8 mouse cellular contexts compared by ENCODE assay signal in the genomic region with DNA sequence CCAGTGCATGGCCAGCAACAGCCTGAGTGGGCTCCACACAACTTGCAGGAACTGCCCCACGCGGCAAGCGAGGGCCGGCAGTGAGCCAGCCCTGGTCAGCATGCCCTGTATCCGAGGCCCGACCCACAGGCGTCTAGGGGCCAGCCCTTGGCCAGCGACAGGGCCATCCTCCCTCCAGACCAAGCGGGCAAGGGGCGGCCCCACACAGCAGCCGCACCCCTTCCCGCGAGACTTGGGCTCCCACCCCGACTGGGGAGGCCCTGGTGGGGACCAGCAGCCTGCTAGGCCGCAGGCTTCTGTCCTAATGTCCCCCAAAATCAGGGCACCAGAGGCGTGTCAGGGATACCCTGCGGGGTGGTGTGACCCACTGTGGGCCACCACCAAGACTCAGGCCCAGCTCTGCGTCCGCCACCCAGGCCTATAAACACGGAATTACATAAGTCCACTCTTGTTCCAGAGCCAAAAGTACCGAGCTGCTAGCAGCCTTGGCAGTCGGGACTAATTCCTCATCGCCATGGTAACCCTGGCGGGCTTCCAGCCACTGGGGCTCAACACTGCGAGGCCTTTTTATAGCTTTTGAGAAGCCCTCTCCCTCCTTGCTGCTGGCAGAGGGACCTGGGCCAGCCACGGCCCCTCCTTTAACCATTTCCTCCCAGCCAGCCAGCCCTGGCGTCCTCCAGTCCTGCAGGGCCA. TPM values are rescaled to one million over a fixed set of nuclear protein-coding genes. Genes with fewer than 3 reads are reported as not detected.
DNase-seq lines count a peak whose midpoint lies in the region; ATAC-seq and TF ChIP-seq lines count a peak whose summit lies in the region.

No protein-coding gene starts in this region.

- peak overlapping the region; percentile 83 for H3K9ac ChIP-seq in heart, embryonic 13.5 days
- peak overlapping the region; percentile 77 for H3K9ac ChIP-seq in liver, adult 2 months (ENCODE audit: low read depth, low read length)

- peak overlapping the region; percentile 50 for H3K4me3 ChIP-seq in heart, embryonic 13.5 days
- peak overlapping the region; percentile 55 for H3K4me3 ChIP-seq in liver, adult 2 months (ENCODE audit: insufficient read depth, low read depth, low read length)

- peak; percentile 48 to 49 for DNase-seq in thymus, adult 18-20 months
- DNase-seq in thymus, postnatal 0 days (ENCODE audit: low spot score) = no peak
- DNase-seq in fibroblast of lung, adult 2 months (ENCODE audit: low read depth) = peak; percentile 99
- peak; percentile 100 for DNase-seq in kidney, postnatal 10 days
- DNase-seq in liver, adult 2 months (ENCODE audit: extremely low read depth, low read depth, low spot score) = peak; percentile 95
- DNase-seq in monocyte, adult 2 months (ENCODE audit: low read depth in 1 of 2, low spot score in 2 of 2) = peak; percentile 42 to 65
- DNase-seq in spleen, postnatal 4 days (ENCODE audit: low spot score in 2 of 2) = peak; percentile 70 to 80

- peaks cover 60% of the 10 kb centered on the region for H3K79me2 ChIP-seq in liver, adult 2 months (ENCODE audit: control insufficient read depth, insufficient read depth, low read length)

- H3K4me2 ChIP-seq in heart, embryonic 13.5 days = peak overlapping the region; percentile 81

- TF ChIP-seq CTCF in liver, adult 2 months (IDR thresholded peaks at IDR 0.05; ENCODE audit: low read depth, low read length) = no peak

- peak overlapping the region; percentile 100 for H3K27ac ChIP-seq in heart, embryonic 13.5 days (replicated peaks)
- H3K27ac ChIP-seq in liver, adult 2 months (replicated peaks; ENCODE audit: insufficient read depth, low read depth, low read length) = peak overlapping the region; percentile 98

- peak; percentile 67 for ATAC-seq in heart, embryonic 13.5 days (ENCODE audit: extremely low read depth, insufficient number of reproducible peaks, low FRiP score, low TSS enrichment)

- H3K9me3 ChIP-seq in heart, embryonic 13.5 days = no peaks in the 10 kb centered on the region

- WGBS in heart, embryonic 13.5 days = 8% methylated on average over 27 of the region's 27 CpGs
- WGBS in liver, adult 2 months = 2% methylated on average over 27 of the region's 27 CpGs

- no peaks in the 10 kb centered on the region for H3K27me3 ChIP-seq in heart, embryonic 13.5 days (replicated peaks)
- no peaks in the 10 kb centered on the region for H3K27me3 ChIP-seq in liver, adult 2 months (ENCODE audit: control insufficient read depth, insufficient read depth, low read length)

- 0 out of 2 replicates have a peak, but pooled peaks have one; percentile 28 for TF ChIP-seq POLR2A in liver, adult 2 months (IDR thresholded peaks at IDR 0.05; ENCODE audit: extremely low read depth, insufficient read depth, low read length)

- H3K36me3 ChIP-seq in heart, embryonic 13.5 days = no peaks in the 10 kb centered on the region
- no peaks in the 10 kb centered on the region for H3K36me3 ChIP-seq in liver, adult 2 months (ENCODE audit: control insufficient read depth, insufficient read depth, low read length)

- H3K4me1 ChIP-seq in heart, embryonic 13.5 days = peaks cover 96% of the 10 kb centered on the region
- peaks cover 35% of the 10 kb centered on the region for H3K4me1 ChIP-seq in liver, adult 2 months (ENCODE audit: control insufficient read depth, insufficient read depth, low read length)

RNA-seq across cellular contexts. Expression of a gene that starts 38.0 kb away (rescaled TPM):
- polyA plus RNA-seq in thymus, postnatal 0 days (2015; fragmentation: Nextera tagmentation; extraction: Ambion mirVana) = 14.3 and 19.8 TPM in 2 replicates
- 16.5 and 17.0 TPM in 2 replicates for polyA plus RNA-seq in heart, embryonic 13.5 days (2015; fragmentation: Nextera tagmentation; extraction: Ambion mirVana)
- 7.1 and 9.4 TPM in 2 replicates for total RNA-seq in liver, adult 2 months (2014; rRNA removed)
- 15.0 and 17.0 TPM in 2 replicates for polyA plus RNA-seq in liver, adult 2 months (2012; rRNA removed)
